Mouse (Mus musculus) cortical plate, adult 2 months (tissue): ENCODE data around the gene Fbxo3. TPM values are rescaled to one million over a fixed set of nuclear protein-coding genes. Genes with fewer than 3 reads are reported as not detected.
A peak's percentile ranks its signal among the peaks of the same experiment; 100 is the strongest.
"Not testable (repeated sequence)": the region's sequence is repeated elsewhere in the genome, so short reads cannot be mapped to it uniquely, and the experiment has no call there.

Experiments used
- H3K27ac ChIP-seq: fragments of 200-500 bp; 2 replicates; pipeline ENCODE4 v1.5.1; 2012; ENCODE audit warnings: low read length, control low read depth, inconsistent platforms; ENCODE audit not compliant: insufficient read depth
- H3K4me1 ChIP-seq: fragments of 200-500 bp; 2 replicates; pipeline ENCODE4 v1.6.1; 2011; ENCODE audit warnings: low read length; ENCODE audit not compliant: control insufficient read depth, insufficient read depth
- H3K4me3 ChIP-seq: fragments of 200-500 bp; 2 replicates; pipeline ENCODE4 v1.5.1; 2011; ENCODE audit warnings: mild to moderate bottlenecking, low read length, control low read depth; ENCODE audit not compliant: insufficient read depth
- CTCF ChIP-seq: fragments of 200-500 bp; IDR thresholded peaks from 2 replicates; pipeline ENCODE4 v1.5.1; 2011; ENCODE audit warnings: mild to moderate bottlenecking, control low read depth, low read length; ENCODE audit not compliant: insufficient read depth; ENCODE audit errors: extremely low read depth
- POLR2A ChIP-seq: fragments of 200-500 bp; IDR thresholded peaks from 2 replicates; pipeline ENCODE4 v1.6.1; 2011; ENCODE audit warnings: mild to moderate bottlenecking, low read length, control low read depth; ENCODE audit not compliant: insufficient read depth; ENCODE audit errors: extremely low read depth
- polyA plus RNA-seq: library from polyadenylated mRNA; depleted of rRNA; stranded (reverse); fragments of >200 nt; gene quantifications from 2 replicates; pipeline ENCODE4 v1.2.3, GENCODE M21; 2012

The Fbxo3 gene
- polyA plus RNA-seq, 1 experiment: 55.4 TPM

- Histone ChIP-seq H3K4me3 (no peak overlapping the region), H3K4me1 (no peaks in the 10 kb centered on the region), H3K27ac (no peak overlapping the region)
- peak; percentile 81 for TF ChIP-seq CTCF
- TF ChIP-seq POLR2A: no peak
Measured at GRCm38 (mm10) chr2:104002711-104003413, 24.7 kb upstream of the Fbxo3 start.

GRCm38 (mm10) chr2:104007793-104008519 is 19.6 kb upstream of the Fbxo3 start:
- TF ChIP-seq CTCF: no peak
- no peak for TF ChIP-seq POLR2A
- H3K4me1 ChIP-seq: no peaks in the 10 kb centered on the region
- no peak overlapping the region for H3K4me3 ChIP-seq
- no peak overlapping the region for H3K27ac ChIP-seq

GRCm38 (mm10) chr2:104008853-104009252 is 18.7 kb upstream of the Fbxo3 start:
- not testable (repeated sequence) for H3K27ac ChIP-seq, H3K4me1 ChIP-seq, H3K4me3 ChIP-seq

- H3K27ac ChIP-seq: no peak overlapping the region
- H3K4me1 ChIP-seq: no peaks in the 10 kb centered on the region
- TF ChIP-seq POLR2A: no peak
- no peak overlapping the region for H3K4me3 ChIP-seq
Measured at GRCm38 (mm10) chr2:104023096-104023495, 4.4 kb upstream of the Fbxo3 start.

- H3K27ac ChIP-seq: no peak overlapping the region
- peaks cover 2% of the 10 kb centered on the region; the same call in 1 of the 2 replicates for H3K4me1 ChIP-seq
- no peak overlapping the region for H3K4me3 ChIP-seq
- no peak for TF ChIP-seq POLR2A
- no peak for TF ChIP-seq CTCF
Measured at GRCm38 (mm10) chr2:104024656-104025055, 2.9 kb upstream of the Fbxo3 start.

GRCm38 (mm10) chr2:104028139-104028723 is 710 bp downstream of the Fbxo3 start, which contains the start of gene 4931422A03Rik:
4931422A03Rik (minus strand) TSS chr2:104028361.
- no peak for TF ChIP-seq CTCF
- no peak for TF ChIP-seq POLR2A
- H3K4me3 ChIP-seq: peak within 1 kb of the TSS; percentile 85
- H3K27ac ChIP-seq: peak within 1 kb of the TSS; percentile 76
- H3K4me1 ChIP-seq: peaks cover 4% of the 10 kb centered on the region; the same call in 1 of the 2 replicates

- no peak for TF ChIP-seq POLR2A
- no peak for TF ChIP-seq CTCF
- Histone ChIP-seq H3K4me3 (peak overlapping the region; percentile 85; the same call in 1 of the 2 replicates), H3K27ac (no peak overlapping the region)
Measured at GRCm38 (mm10) chr2:104029074-104029473, 1.6 kb downstream of the Fbxo3 start.

GRCm38 (mm10) chr2:104030381-104030780 is 2.9 kb downstream of the Fbxo3 start:
- Histone ChIP-seq H3K4me1 (peaks cover 4% of the 10 kb centered on the region; the same call in 1 of the 2 replicates), H3K4me3 (no peak overlapping the region), H3K27ac (no peak overlapping the region)
- TF ChIP-seq CTCF (no peak), POLR2A (no peak)

More at GRCm38 (mm10) chr2:104029074-104029473, 1.6 kb downstream of the Fbxo3 start:
- peaks cover 4% of the 10 kb centered on the region; the same call in 1 of the 2 replicates for H3K4me1 ChIP-seq

- H3K27ac ChIP-seq: no peak overlapping the region
- H3K4me3 ChIP-seq: no peak overlapping the region
- no peak for TF ChIP-seq CTCF
- TF ChIP-seq POLR2A: no peak
- H3K4me1 ChIP-seq: peaks cover 6% of the 10 kb centered on the region; the same call in 1 of the 2 replicates
Measured at GRCm38 (mm10) chr2:104032056-104032455, 4.5 kb downstream of the Fbxo3 start.
